Mouse (Mus musculus) kidney, adult 2 months (tissue): ENCODE measurements at regions not wholly inside any gene's neighbourhood (a gene's known extent, or its start where the extent isn't known, plus 50 kb on each side); places are given as distances from the start of the nearest gene placed in this dataset.
A peak's percentile ranks its signal among the peaks of the same experiment; 100 is the strongest.

Experiments used
- DNase-seq: peaks from one replicate; pipeline ENCODE4 v3.0.0; 2021
- H3K27ac ChIP-seq: fragments of 200-500 bp; 2 replicates; pipeline ENCODE4 v1.5.1; 2012; ENCODE audit warnings: low read depth, low read length, control low read depth, inconsistent platforms; ENCODE audit not compliant: insufficient read depth
- H3K27me3 ChIP-seq: fragments of 200-500 bp; replicated peaks from 2 replicates; pipeline ENCODE4 v1.6.1; 2012; ENCODE audit warnings: mild to moderate bottlenecking, moderate library complexity, low read length, inconsistent platforms; ENCODE audit not compliant: control insufficient read depth, insufficient read depth
- H3K36me3 ChIP-seq: fragments of 200-500 bp; 2 replicates; pipeline ENCODE4 v1.6.1; 2012; ENCODE audit warnings: mild to moderate bottlenecking, moderate library complexity, low read length, inconsistent platforms; ENCODE audit not compliant: control insufficient read depth, insufficient read depth
- H3K4me1 ChIP-seq: fragments of 200-500 bp; 2 replicates; pipeline ENCODE4 v1.6.1; 2011; ENCODE audit warnings: low read length; ENCODE audit not compliant: control insufficient read depth, insufficient read depth
- H3K4me3 ChIP-seq: fragments of 200-500 bp; 2 replicates; pipeline ENCODE4 v1.5.1; 2011; ENCODE audit warnings: mild to moderate bottlenecking, low read depth, low read length, control low read depth; ENCODE audit not compliant: insufficient read depth
- CTCF ChIP-seq: fragments of 200-500 bp; conservative IDR thresholded peaks from 2 replicates; pipeline ENCODE4 v1.5.1; 2011; ENCODE audit warnings: low read depth, mild to moderate bottlenecking, control low read depth, low read length, moderate library complexity, mixed read lengths; ENCODE audit not compliant: insufficient read depth, insufficient read length
- POLR2A ChIP-seq: fragments of 200-500 bp; IDR thresholded peaks from one replicate; pipeline ENCODE4 v1.6.1; 2011; ENCODE audit warnings: low read depth, low read length, control low read depth
- WGBS: fragments of 180-500 bp; shearing (Covaris S2); methylation state at CpG from one replicate; pipeline ENCODE4 v1.1.7; 2018; 5-methylcytosine and 5-hydroxymethylcytosine counted together

DNA sequence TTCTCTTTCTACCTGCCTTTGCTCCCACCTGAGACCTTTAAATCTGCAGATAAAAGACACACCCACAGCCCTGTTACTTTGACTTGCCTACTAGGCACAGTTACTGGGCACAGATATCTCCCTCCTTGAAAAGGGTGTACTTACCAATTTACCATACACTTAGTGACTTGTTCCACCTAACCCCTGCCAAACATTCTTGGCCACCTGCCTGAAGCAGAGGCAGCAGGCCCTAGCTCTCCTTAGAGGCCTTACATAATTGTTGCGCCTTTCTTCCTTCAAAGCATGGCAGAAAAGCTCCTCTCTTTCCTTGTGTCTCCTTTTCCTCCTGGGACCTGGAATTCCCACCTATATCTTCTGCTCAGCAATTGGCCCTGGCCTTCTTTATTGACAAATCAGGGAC, 80.4 kb upstream of the Tent5a start:
- TF ChIP-seq POLR2A = no peak
- TF ChIP-seq CTCF = no peak
- Histone ChIP-seq H3K27me3 (no peaks in the 10 kb centered on the region), H3K4me1 (0 out of 2 replicates have a peak, but pooled peaks cover 2% of the 10 kb centered on the region), H3K36me3 (no peaks in the 10 kb centered on the region), H3K27ac (no peak overlapping the region), H3K4me3 (no peak overlapping the region)
- 70% methylated on average over 1 of the region's 1 CpGs for WGBS
- peak; percentile 73 for DNase-seq

DNA sequence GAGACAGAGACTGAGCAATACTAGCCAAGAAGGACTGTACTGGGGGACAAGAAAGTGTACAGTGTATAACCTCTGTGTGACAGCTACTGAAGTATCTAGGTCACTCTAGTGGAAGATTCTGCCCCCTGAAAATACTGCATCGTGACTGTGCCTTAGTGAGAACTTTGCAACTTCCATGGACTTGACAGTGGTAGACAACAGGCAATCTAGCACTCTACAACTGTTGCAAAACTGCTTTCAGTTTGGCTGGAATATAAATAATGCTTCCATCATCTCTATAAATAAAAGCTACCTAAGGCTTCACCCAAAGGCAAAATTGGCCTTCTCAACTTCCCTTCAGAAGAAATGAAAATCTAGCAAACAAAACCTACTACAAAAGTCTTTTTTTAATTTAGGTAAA, 74.6 kb upstream of the Tent5a start:
- H3K4me3 ChIP-seq = no peak overlapping the region
- H3K36me3 ChIP-seq = no peaks in the 10 kb centered on the region
- no peaks in the 10 kb centered on the region for H3K4me1 ChIP-seq
- TF ChIP-seq CTCF = no peak
- TF ChIP-seq POLR2A = no peak
- no peak overlapping the region for H3K27ac ChIP-seq
- 64% methylated on average over 1 of the region's 1 CpGs for WGBS
- DNase-seq = no peak
- H3K27me3 ChIP-seq = no peaks in the 10 kb centered on the region

GRCm38 (mm10) chr9:85400600-85401313, 73.6 kb upstream of the Tent5a start:
- Histone ChIP-seq H3K4me3 (no peak overlapping the region), H3K36me3 (no peaks in the 10 kb centered on the region), H3K27ac (no peak overlapping the region), H3K4me1 (no peaks in the 10 kb centered on the region), H3K27me3 (no peaks in the 10 kb centered on the region)
- peak; percentile 9 for DNase-seq
- TF ChIP-seq POLR2A (no peak), CTCF (no peak)
- 40% methylated on average over 12 of the region's 12 CpGs for WGBS

- H3K4me3 ChIP-seq = no peak overlapping the region
- no peaks in the 10 kb centered on the region for H3K4me1 ChIP-seq
- H3K27ac ChIP-seq = no peak overlapping the region
- H3K36me3 ChIP-seq = no peaks in the 10 kb centered on the region
- DNase-seq = no peak
- WGBS = 75% methylated on average over 6 of the region's 6 CpGs
- H3K27me3 ChIP-seq = no peaks in the 10 kb centered on the region; the same call in 1 of the 2 replicates
- no peak for TF ChIP-seq POLR2A
- no peak for TF ChIP-seq CTCF
Measured at GRCm38 (mm10) chr9:85394975-85395374, 67.8 kb upstream of the Tent5a start.

- no peak for DNase-seq
- no peaks in the 10 kb centered on the region; the same call in 1 of the 2 replicates for H3K27me3 ChIP-seq
- H3K27ac ChIP-seq = no peak overlapping the region
- H3K4me1 ChIP-seq = no peaks in the 10 kb centered on the region
- H3K36me3 ChIP-seq = no peaks in the 10 kb centered on the region
- no peak overlapping the region for H3K4me3 ChIP-seq
- 94% methylated on average over 2 of the region's 2 CpGs for WGBS
- TF ChIP-seq CTCF (no peak), POLR2A (no peak)
Measured at GRCm38 (mm10) chr9:85391283-85391682, 64.1 kb upstream of the Tent5a start.

GRCm38 (mm10) chr9:85388775-85389393, 61.7 kb upstream of the Tent5a start:
- Histone ChIP-seq H3K27me3 (no peaks in the 10 kb centered on the region; the same call in 1 of the 2 replicates), H3K4me3 (no peak overlapping the region), H3K27ac (no peak overlapping the region), H3K4me1 (no peaks in the 10 kb centered on the region), H3K36me3 (no peaks in the 10 kb centered on the region)
- no peak for DNase-seq
- TF ChIP-seq CTCF = no peak
- no peak for TF ChIP-seq POLR2A
- WGBS = 81% methylated on average over 7 of the region's 7 CpGs

DNA sequence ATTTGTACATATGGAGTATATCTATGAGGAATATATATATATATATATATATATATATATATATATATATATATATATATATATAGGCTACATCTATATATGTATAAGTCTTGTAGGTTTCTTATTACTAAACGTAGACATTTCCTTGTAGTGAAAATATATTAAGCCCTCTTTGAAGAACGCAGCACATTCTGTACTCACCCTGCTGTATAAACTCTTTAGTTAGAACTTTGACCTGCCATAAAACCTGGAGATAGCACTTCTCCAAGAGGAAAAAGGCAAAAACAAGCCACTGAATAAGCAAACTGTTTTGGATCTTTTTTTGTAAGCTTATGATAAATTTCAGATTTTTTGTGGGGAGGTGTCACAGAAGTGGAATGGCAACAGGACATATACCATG, 55.3 kb upstream of the Tent5a start:
- Histone ChIP-seq H3K4me1 (peaks cover under 1% of the 10 kb centered on the region; the same call in 1 of the 2 replicates), H3K4me3 (no peak overlapping the region), H3K27ac (no peak overlapping the region), H3K27me3 (no peaks in the 10 kb centered on the region), H3K36me3 (no peaks in the 10 kb centered on the region)
- peak; percentile 19 for DNase-seq
- TF ChIP-seq CTCF (no peak), POLR2A (no peak)
- WGBS = 40% methylated on average over 2 of the region's 2 CpGs
